Comparison of ENCODE assay signal across 1 mouse cellular context in the genomic region with DNA sequence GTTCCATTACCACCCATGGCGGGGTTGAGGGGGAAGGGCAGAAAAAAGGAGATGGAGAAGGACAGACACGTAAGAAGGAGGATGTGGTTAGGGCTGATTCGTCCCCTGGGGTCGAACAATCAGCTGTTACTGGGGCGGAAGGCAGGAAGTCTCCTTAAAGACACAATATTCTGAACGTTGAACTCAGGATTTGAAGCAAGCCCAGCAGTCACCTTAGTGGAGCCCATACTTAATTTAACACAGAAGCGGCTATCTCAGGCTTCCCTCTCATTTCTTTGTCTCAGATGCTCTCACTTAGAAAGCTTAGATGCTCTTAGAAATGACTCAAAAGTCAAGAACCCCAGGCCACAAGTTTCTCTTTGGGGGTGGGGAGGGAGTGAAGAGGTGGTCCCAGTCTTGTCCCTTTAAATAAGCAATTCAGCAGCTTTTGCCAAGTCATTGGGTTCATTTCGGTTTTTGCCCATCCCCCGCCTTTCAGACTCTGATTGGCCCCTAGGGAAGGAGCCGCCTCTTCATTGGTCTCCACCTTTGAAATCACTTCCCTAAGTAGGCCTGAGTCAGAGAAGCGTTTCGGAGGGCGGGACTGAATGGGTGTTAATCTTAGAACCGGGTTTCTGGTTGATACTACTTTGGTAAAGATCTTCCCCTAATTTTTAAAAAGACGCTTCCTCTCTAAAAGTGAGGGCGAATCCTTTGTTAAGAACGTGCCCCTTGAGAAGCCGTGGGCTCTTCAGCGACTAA.
TF ChIP-seq lines count a peak whose summit lies in the region.

No protein-coding gene starts in this region.

TF ChIP-seq in myocyte, 11 proteins besides CTCF, POLR2A, EP300 and RAD21 (continued from another document):
- TF ChIP-seq TCF12 (IDR thresholded peaks at IDR 0.05; ENCODE audit: insufficient read depth, poor library complexity, severe bottlenecking): no peak
- TF ChIP-seq MYOD1 (IDR thresholded peaks at IDR 0.05; ENCODE audit: control insufficient read depth in 1 of 3, insufficient read length in 2 of 3, low read depth in 2 of 3): peak in 2 of 3 experiments; percentile 74 to 77
- TF ChIP-seq TCF3 (IDR thresholded peaks at IDR 0.05; ENCODE audit: insufficient read length, low read depth): no peak
- TF ChIP-seq CEBPB (IDR thresholded peaks at IDR 0.05; ENCODE audit: insufficient read depth, poor library complexity, severe bottlenecking): no peak
- TF ChIP-seq SRF (IDR thresholded peaks at IDR 0.05; ENCODE audit: control insufficient read depth, insufficient read length, low read depth): no peak
